Mouse (Mus musculus) 416B (cell line): ENCODE data around the gene Oog1.
"Not testable (repeated sequence)": the region's sequence is repeated elsewhere in the genome, so short reads cannot be mapped to it uniquely, and the experiment has no call there.

Source experiments
- DNase-seq: peaks from one replicate; pipeline ENCODE4 v3.0.0; 2011; ENCODE audit warnings: low read depth

The Oog1 gene

DNA sequence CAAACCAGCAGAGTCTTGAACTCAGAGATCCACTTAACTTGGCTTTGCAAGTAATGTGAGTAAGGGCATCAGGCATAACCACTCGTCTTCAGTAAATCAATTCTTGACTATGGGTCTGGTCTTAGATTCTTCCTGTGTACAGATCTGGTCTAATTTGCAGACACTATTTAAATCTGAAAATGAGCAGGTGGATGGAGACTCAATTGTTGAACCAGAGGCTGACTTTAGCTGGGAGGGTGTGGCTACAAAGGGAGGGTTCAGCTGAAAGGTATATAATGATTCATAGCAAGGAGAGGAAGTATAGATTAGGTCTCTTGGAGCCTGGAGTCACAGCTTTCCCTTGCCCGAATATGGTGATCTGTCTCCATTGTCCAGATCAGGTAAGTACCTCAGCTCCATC lies at the start of gene Oog1:
TSS of gene Oog1 (plus strand) at position 301 of the 400 bp plus-strand sequence.
- DNase-seq = not testable (repeated sequence)

DNA sequence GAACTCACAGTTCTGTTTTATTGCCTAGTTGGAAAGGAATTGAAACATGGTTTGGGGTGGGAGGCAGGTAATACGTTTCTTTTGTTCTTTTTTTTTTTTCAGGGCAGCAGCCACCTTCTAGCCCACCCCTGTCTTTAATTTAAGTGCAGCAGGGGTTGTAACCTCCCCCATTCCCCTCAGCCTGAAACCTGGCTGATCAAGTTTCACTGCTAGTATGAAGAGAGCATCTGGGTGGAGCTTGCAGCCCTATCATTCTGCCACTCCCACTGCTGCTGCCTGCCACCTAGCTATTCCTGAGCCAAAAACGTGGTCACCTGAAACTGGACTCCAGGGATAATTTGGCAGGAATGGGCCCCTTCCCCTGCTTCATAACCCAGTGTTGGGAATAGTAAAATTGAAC lies 1.1 kb upstream of the Oog1 start:
- DNase-seq = not testable (repeated sequence)

DNA sequence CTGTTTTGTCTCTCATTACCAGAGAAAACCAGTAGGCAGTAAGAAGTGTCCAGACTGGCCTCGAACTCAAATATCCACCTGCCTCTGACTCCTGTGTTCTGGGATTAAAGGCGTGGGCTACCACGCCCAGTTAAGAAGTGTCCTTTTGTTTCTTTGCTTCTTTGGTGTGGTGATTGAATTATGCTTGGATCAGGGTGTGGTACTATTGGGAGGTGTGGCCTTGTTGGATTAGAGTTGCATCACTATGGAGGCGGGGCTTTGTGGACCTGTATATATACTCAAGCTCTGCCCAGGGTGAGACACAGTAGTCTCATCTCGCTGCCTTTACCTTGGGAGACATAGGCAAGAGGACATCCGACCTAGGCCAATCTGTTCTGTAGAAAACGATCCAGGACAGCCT lies 16.1 kb downstream of the Oog1 start, which contains the start of gene Gm4027:
TSS of gene Gm4027 (plus strand) at position 301 of the 400 bp plus-strand sequence.
- DNase-seq = not testable (repeated sequence)

DNA sequence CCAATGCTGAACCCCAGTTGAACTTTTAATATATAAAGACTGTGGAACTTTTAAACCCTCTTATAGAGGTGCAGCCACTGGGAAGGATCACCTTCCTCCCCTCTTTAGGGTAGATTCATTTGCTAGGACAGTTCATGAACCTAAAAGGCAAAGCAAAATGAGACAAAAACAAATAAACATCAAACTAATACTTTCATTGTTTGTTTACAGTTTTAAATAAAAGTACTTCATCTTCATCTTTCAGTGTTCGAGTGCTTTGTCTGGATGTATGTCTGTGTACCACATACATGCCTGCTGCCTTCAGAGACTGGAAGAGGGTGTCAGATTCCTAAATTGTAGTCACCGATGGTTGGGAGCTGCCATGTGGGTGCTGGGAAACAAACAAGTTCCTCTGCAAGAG lies 42.0 kb downstream of the Oog1 start, which contains the start of gene Gm16381:
TSS of gene Gm16381 (minus strand) at position 101 of the 400 bp plus-strand sequence.
- not testable (repeated sequence) for DNase-seq

DNA sequence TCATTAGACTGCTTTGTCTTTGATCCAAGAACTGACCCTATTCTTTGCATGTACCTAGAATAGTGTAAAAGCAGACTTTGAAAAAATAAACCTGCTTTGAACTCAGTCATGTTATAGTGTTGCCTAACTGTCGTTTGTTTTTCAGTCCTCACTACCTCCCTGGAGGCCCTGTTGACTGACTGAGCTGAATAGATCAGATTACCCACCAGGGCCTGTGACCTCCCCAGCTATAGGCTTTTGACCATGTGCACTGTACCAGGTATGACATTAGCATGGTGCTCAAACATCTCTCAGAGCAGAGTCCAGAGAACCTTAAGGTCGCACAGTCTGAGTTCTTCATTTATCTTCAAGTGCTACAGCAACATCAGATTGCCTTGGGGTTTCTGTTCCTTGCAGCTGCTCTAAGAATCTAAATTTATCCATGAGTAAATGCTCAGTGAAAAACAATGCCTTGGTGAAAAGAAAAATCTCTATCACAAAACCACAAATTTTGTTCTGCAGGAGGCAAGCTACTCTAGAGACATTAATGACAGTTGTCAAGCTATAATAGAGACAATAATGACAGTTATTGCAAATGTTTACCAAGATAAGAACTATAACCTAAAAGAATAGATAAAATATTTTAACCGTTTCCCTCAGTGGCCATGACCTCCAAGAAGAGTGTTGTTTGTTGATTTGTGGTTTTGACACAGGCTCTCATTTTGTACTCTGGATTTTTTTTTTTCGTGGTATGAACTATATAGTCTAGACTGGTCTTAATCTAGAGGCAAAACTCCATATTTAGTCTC lies 50.6 kb downstream of the Oog1 start:
- DNase-seq = not testable (repeated sequence)
